Mouse (Mus musculus): ENCODE results near the gene Lgals7. TPM values are rescaled to one million over a fixed set of nuclear protein-coding genes. Genes with fewer than 3 reads are reported as not detected.

Gene Lgals7
- total and polyA plus RNA-seq, 2 experiments from 2014 or later, result 1.1 to 5.0 TPM

DNA sequence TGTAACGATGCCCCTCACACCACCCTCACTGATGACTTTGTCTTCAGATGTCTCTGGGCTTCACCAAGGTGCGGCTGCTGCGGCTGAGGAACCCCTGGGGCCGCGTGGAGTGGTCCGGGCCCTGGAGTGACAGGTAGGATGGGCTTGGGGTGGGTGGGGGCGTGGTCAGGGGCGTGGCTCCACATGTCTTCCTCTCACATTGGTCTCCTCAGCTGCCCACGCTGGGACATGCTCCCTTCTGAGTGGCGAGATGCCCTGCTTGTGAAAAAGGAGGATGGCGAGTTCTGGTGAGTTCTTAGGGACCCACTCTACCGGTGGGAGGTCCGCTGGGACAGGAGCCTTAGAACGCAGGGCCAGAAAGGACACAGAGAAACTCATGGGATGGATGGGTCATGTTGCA is 22.8 kb downstream of the Lgals7 start:
- Histone ChIP-seq H3K27ac (no peak overlapping the region), H3K4me1 (ENCODE audit: insufficient read depth, low read length) (0 out of 2 replicates have a peak, but pooled peaks cover 4% of the 10 kb centered on the region), H3K4me3 (ENCODE audit: low read length) (no peak overlapping the region), H3K4me2 (ENCODE audit: low read depth, low read length) (no peak overlapping the region), H3K9ac (replicated peaks; ENCODE audit: low read length) (no peak overlapping the region), H3K27me3 (ENCODE audit: insufficient read depth, low read length) (peaks cover 10% of the 10 kb centered on the region), H3K36me3 (ENCODE audit: insufficient read depth, low read length) (no peaks in the 10 kb centered on the region), H3K9me3 (ENCODE audit: low read length) (no peaks in the 10 kb centered on the region)
- 27% methylated on average over 14 of the region's 14 CpGs for WGBS
- ATAC-seq, result 0 out of 2 replicates have a peak, but pooled peaks have one; percentile 43
- no peak for TF ChIP-seq CTCF (IDR thresholded peaks at IDR 0.05; ENCODE audit: low read depth)
- DNase-seq (ENCODE audit: low spot score), result no peak

DNA sequence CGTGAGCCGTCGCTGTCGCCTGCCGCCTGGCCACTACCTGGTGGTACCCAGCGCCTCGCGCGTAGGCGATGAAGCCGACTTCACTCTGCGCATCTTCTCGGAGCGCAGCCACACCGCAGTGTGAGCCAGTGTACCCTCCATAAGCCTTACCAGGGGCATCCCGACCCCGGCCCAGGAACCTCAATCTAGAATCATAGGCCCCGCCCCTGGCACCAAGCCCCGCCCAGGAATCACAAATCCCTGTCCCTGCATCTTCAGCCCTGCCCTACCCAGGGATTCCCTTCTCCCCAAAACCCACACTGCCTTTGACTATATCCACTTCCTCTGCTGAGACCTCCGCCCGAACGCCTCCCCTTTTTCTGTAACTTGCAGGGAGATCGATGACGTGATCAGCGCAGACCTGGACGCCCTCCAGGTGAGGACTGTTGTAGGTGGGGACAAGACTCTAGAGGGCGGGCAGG is 25.1 kb downstream of the Lgals7 start:
- Histone ChIP-seq H3K9ac (replicated peaks; ENCODE audit: low read length) (peak overlapping the region; percentile 41; the same call in 1 of the 2 replicates), H3K4me3 (ENCODE audit: low read length) (peak overlapping the region; percentile 31), H3K4me2 (ENCODE audit: low read depth, low read length) (peak overlapping the region; percentile 50), H3K9me3 (ENCODE audit: low read length) (no peaks in the 10 kb centered on the region), H3K27me3 (ENCODE audit: insufficient read depth, low read length) (peaks cover 10% of the 10 kb centered on the region), H3K27ac (no peak overlapping the region), H3K4me1 (ENCODE audit: insufficient read depth, low read length) (0 out of 2 replicates have a peak, but pooled peaks cover 4% of the 10 kb centered on the region), H3K36me3 (ENCODE audit: insufficient read depth, low read length) (peaks cover 17% of the 10 kb centered on the region)
- DNase-seq (ENCODE audit: low spot score), result peak; percentile 24
- ATAC-seq, result peak; percentile 30; the same call in 1 of the 2 replicates
- no peak for TF ChIP-seq CTCF (IDR thresholded peaks at IDR 0.05; ENCODE audit: low read depth)
- 5% methylated on average over 27 of the region's 27 CpGs for WGBS

DNA sequence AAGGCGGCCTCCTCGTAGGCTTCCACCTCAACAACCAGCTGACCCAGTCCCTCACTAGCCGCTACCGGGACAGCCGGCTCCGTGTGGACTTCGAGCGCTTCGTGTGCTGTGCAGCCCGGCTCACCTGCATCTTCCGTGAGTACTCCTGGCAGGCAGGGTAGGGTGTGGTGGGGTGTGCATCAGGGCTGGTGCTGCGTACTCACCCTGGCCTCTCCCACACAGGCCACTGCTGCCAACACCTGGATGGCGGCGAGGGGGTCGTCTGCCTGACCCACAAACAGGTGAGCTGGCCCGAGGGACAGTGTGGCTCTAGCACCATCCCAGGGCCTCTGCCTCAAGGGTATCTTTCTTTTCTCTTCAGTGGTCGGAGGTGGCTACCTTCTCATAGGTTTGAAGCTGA is 28.9 kb downstream of the Lgals7 start:
- no peak overlapping the region for H3K27ac ChIP-seq
- ATAC-seq, result no peak
- no peak for TF ChIP-seq CTCF (IDR thresholded peaks at IDR 0.05; ENCODE audit: low read depth)
- no peak overlapping the region for H3K4me3 ChIP-seq (ENCODE audit: low read length)
- no peaks in the 10 kb centered on the region for H3K9me3 ChIP-seq (ENCODE audit: low read length)
- peaks cover 51% of the 10 kb centered on the region for H3K36me3 ChIP-seq (ENCODE audit: insufficient read depth, low read length)
- H3K9ac ChIP-seq (replicated peaks; ENCODE audit: low read length), result no peak overlapping the region
- H3K4me1 ChIP-seq (ENCODE audit: insufficient read depth, low read length), result 0 out of 2 replicates have a peak, but pooled peaks cover 4% of the 10 kb centered on the region
- no peak for DNase-seq (ENCODE audit: low spot score)
- WGBS, result 96% methylated on average over 17 of the region's 17 CpGs
- no peak overlapping the region for H3K4me2 ChIP-seq (ENCODE audit: low read depth, low read length)
- H3K27me3 ChIP-seq (ENCODE audit: insufficient read depth, low read length), result peaks cover 5% of the 10 kb centered on the region

DNA sequence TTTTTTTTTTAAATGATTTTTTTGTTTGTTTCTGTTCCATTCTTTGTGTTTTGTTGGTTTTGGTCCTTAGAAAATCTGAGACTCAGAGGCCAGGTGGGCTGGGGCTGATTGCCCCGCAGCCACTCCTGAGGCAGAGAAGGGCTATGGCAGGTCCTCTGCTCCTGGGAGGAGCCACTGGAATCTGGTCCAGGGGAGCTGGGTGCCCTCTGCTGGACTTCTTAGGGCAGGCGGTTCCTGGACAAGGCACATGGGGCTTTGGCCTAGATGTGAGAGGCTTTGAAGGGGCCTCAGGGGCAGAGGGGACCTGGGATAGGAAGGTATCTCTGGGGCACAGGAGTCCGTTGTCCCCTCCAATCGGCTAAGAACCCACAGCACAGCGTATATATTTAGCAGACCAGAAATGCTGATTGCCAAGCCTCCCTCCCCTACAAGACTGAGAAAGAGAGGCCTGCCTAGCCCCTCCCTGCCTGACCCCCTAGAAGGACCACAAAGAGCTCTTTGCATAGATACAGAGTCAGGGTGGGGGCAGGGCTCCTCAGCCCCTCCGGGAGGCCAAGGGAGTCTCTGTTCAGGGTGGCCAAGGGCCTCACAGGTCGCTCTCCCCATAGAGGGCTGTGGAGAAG is 30.1 kb downstream of the Lgals7 start:
- peaks cover 63% of the 10 kb centered on the region for H3K36me3 ChIP-seq (ENCODE audit: insufficient read depth, low read length)
- TF ChIP-seq CTCF (IDR thresholded peaks at IDR 0.05; ENCODE audit: low read depth), result peak; percentile 66
- no peaks in the 10 kb centered on the region for H3K27me3 ChIP-seq (ENCODE audit: insufficient read depth, low read length)
- H3K27ac ChIP-seq, result no peak overlapping the region
- WGBS, result 61% methylated on average over 7 of the region's 7 CpGs
- 0 out of 2 replicates have a peak, but pooled peaks cover 2% of the 10 kb centered on the region for H3K4me1 ChIP-seq (ENCODE audit: insufficient read depth, low read length)
- no peak overlapping the region for H3K4me2 ChIP-seq (ENCODE audit: low read depth, low read length)
- no peak overlapping the region for H3K4me3 ChIP-seq (ENCODE audit: low read length)
- H3K9me3 ChIP-seq (ENCODE audit: low read length), result no peaks in the 10 kb centered on the region
- H3K9ac ChIP-seq (replicated peaks; ENCODE audit: low read length), result no peak overlapping the region
- ATAC-seq (no peak), DNase-seq (ENCODE audit: low spot score) (peak; percentile 61)

DNA sequence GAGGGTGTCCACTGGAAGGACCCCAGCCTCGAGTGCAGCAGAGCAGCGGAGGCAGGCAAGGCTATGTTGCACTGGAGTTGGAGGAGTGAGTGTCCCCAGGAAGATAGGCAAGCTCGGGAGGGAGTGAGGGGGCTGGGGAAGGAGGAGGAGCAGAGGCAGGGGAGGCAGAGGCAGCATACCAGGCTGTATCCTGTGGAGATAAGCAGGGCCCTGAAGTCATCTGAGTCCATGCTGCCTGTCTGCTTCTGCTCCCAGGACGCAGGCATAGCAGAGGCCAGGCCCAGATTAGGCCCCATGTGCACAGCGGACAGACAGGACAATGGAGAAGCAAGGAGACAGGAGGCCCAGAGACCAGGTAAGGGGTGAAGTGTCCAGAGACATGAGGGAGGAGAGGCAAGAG is 31.3 kb downstream of the Lgals7 start:
- WGBS, result 53% methylated on average over 5 of the region's 5 CpGs

DNA sequence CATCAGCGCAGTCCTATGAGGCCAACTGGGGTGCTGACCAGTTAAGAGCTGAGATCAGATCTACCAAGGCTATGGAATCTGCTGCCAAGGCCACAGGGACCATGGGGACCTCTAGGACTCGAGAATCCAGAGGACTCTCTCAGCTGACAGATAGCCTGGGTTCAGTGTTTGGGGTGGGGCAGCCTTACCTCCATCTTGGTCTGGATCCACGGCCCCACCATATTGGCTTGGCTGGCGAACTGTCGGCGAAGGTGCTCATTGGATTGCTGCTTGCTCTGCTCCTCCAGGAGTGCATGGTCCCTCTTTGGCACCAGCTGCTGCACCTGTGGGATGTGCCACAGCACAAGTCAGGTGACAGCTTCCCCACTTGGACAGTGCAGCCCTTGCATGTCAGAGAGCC is 34.0 kb downstream of the Lgals7 start:
- WGBS, result 95% methylated on average over 6 of the region's 6 CpGs
- no peak overlapping the region for H3K9ac ChIP-seq (replicated peaks; ENCODE audit: low read length)
- peaks cover 88% of the 10 kb centered on the region for H3K36me3 ChIP-seq (ENCODE audit: insufficient read depth, low read length)
- no peak overlapping the region for H3K27ac ChIP-seq
- TF ChIP-seq CTCF (IDR thresholded peaks at IDR 0.05; ENCODE audit: low read depth), result no peak
- no peak overlapping the region for H3K4me2 ChIP-seq (ENCODE audit: low read depth, low read length)
- no peak overlapping the region for H3K4me3 ChIP-seq (ENCODE audit: low read length)
- no peaks in the 10 kb centered on the region for H3K4me1 ChIP-seq (ENCODE audit: insufficient read depth, low read length)
- no peaks in the 10 kb centered on the region for H3K9me3 ChIP-seq (ENCODE audit: low read length)
- no peak for DNase-seq (ENCODE audit: low spot score)
- no peak for ATAC-seq
- H3K27me3 ChIP-seq (ENCODE audit: insufficient read depth, low read length), result no peaks in the 10 kb centered on the region

More for the DNA sequence above, 31.3 kb downstream of the Lgals7 start:
- Histone ChIP-seq H3K27ac (no peak overlapping the region), H3K36me3 (ENCODE audit: insufficient read depth, low read length) (peaks cover 73% of the 10 kb centered on the region), H3K9ac (replicated peaks; ENCODE audit: low read length) (no peak overlapping the region), H3K4me1 (ENCODE audit: insufficient read depth, low read length) (no peaks in the 10 kb centered on the region), H3K27me3 (ENCODE audit: insufficient read depth, low read length) (no peaks in the 10 kb centered on the region), H3K9me3 (ENCODE audit: low read length) (no peaks in the 10 kb centered on the region), H3K4me3 (ENCODE audit: low read length) (no peak overlapping the region), H3K4me2 (ENCODE audit: low read depth, low read length) (no peak overlapping the region)
- no peak for ATAC-seq
- no peak for DNase-seq (ENCODE audit: low spot score)
- TF ChIP-seq CTCF (IDR thresholded peaks at IDR 0.05; ENCODE audit: low read depth), result no peak

DNA sequence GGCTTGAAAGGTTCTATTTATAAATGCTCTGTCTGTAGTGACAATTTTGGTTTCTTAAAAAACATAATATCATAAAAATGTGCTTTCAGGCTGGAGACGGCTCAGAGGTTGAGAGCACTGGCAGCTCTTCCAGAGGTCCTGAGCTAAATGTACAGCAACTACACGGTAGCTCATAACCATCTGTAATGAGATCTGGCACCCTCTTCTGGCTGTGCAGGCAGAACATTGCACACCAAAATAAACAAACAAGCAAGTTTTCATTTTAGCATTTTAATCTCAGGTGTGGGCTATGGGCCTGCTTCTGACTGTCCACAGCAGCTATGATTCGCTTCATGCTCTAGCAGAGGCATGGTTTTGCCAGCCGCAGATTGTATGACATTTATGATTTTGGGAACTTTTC is 36.3 kb downstream of the Lgals7 start:
- TF ChIP-seq CTCF (IDR thresholded peaks at IDR 0.05; ENCODE audit: low read depth), result peak; percentile 46
- Histone ChIP-seq H3K9me3 (ENCODE audit: low read length) (no peaks in the 10 kb centered on the region), H3K9ac (replicated peaks; ENCODE audit: low read length) (no peak overlapping the region), H3K4me1 (ENCODE audit: insufficient read depth, low read length) (no peaks in the 10 kb centered on the region), H3K36me3 (ENCODE audit: insufficient read depth, low read length) (peaks cover 94% of the 10 kb centered on the region), H3K27ac (no peak overlapping the region), H3K4me2 (ENCODE audit: low read depth, low read length) (no peak overlapping the region), H3K4me3 (ENCODE audit: low read length) (no peak overlapping the region), H3K27me3 (ENCODE audit: insufficient read depth, low read length) (no peaks in the 10 kb centered on the region)
- 80% methylated on average over 4 of the region's 4 CpGs for WGBS
- ATAC-seq (no peak), DNase-seq (ENCODE audit: low spot score) (no peak)
